Mouse (Mus musculus) ZHBTc4 (cell line): Measurements from ENCODE around the gene Mfsd2a.

Experiments
- DNase-seq: peaks from one replicate; pipeline ENCODE4 v3.0.0-alpha.2; 2011; ENCODE audit warnings: low read depth, low spot score

Mfsd2a gene

GRCm38 (mm10) chr4:122979826-122980225 lies 18.8 kb upstream of the Mfsd2a start:
- no peak for DNase-seq

GRCm38 (mm10) chr4:122978850-122979249 lies 17.9 kb upstream of the Mfsd2a start:
- no peak for DNase-seq

- no peak for DNase-seq
These were observed 15.9 kb upstream of the Mfsd2a start for GRCm38 (mm10) chr4:122976885-122977284.

GRCm38 (mm10) chr4:122974976-122975520 lies 14.1 kb upstream of the Mfsd2a start:
- DNase-seq = no peak

GRCm38 (mm10) chr4:122972056-122972455 lies 11.1 kb upstream of the Mfsd2a start:
- DNase-seq = no peak

- no peak for DNase-seq
These were observed 10.7 kb upstream of the Mfsd2a start for GRCm38 (mm10) chr4:122971646-122972045.

- DNase-seq = no peak
These were observed 10.2 kb upstream of the Mfsd2a start for GRCm38 (mm10) chr4:122971191-122971590.

- DNase-seq = no peak
These were observed 7.1 kb upstream of the Mfsd2a start for GRCm38 (mm10) chr4:122968106-122968505.

- DNase-seq = no peak
These were observed 1.8 kb upstream of the Mfsd2a start for GRCm38 (mm10) chr4:122962751-122963150.

GRCm38 (mm10) chr4:122961589-122961988 lies 601 bp upstream of the Mfsd2a start:
- DNase-seq = no peak

- peak; percentile 35 for DNase-seq
These were observed 478 bp downstream of the Mfsd2a start for GRCm38 (mm10) chr4:122960321-122961099.

- peak; percentile 22 for DNase-seq
These were observed 1.2 kb downstream of the Mfsd2a start for GRCm38 (mm10) chr4:122959816-122960215.

- no peak for DNase-seq
These were observed 2.4 kb downstream of the Mfsd2a start for GRCm38 (mm10) chr4:122958491-122959031.

- DNase-seq = no peak
These were observed 4.7 kb downstream of the Mfsd2a start for GRCm38 (mm10) chr4:122956301-122956700.

- peak; percentile 94 for DNase-seq
These were observed 5.4 kb downstream of the Mfsd2a start for GRCm38 (mm10) chr4:122955412-122956136.

- no peak for DNase-seq
These were observed 6.1 kb downstream of the Mfsd2a start for GRCm38 (mm10) chr4:122954680-122955411.

- DNase-seq = no peak
These were observed 11.9 kb downstream of the Mfsd2a start for GRCm38 (mm10) chr4:122949096-122949495.

- no peak for DNase-seq
These were observed 13.8 kb downstream of the Mfsd2a start for GRCm38 (mm10) chr4:122947223-122947622.

- DNase-seq = peak; percentile 76
These were observed 16.6 kb downstream of the Mfsd2a start for GRCm38 (mm10) chr4:122944408-122944807.

- no peak for DNase-seq
These were observed 21.8 kb downstream of the Mfsd2a start for GRCm38 (mm10) chr4:122939048-122939796.

- DNase-seq = no peak
These were observed 23.5 kb downstream of the Mfsd2a start for GRCm38 (mm10) chr4:122937489-122937888.
